Comparison of ENCODE assay signal across 20 mouse cellular contexts in genomic region chr4:101062146-101062545, GRCm38 (mm10). TPM values are rescaled to one million over a fixed set of nuclear protein-coding genes. Genes with fewer than 3 reads are reported as not detected.
DNase-seq lines count a peak whose midpoint lies in the region; ATAC-seq and TF ChIP-seq lines count a peak whose summit lies in the region.
"Had no signal": no experiment of that assay in that cellular context is flagged by ENCODE, and none has a peak within 500 bp of the region (broad histone marks: within the 10 kb centered on the region; RNA-seq: fewer than 3 reads in every experiment).

No protein-coding gene starts in this region.

- no peak overlapping the region for H3K9ac ChIP-seq in forebrain, postnatal 0 days
- no peak overlapping the region for H3K9ac ChIP-seq in forebrain, embryonic 12.5 days
- H3K9ac ChIP-seq in lung, embryonic 14.5 days = no peak overlapping the region
- H3K9ac ChIP-seq in liver, embryonic 12.5 days = no peak overlapping the region
- H3K9ac ChIP-seq: limb, embryonic 12.5 days; midbrain, embryonic 12.5 days had no signal

- no peak overlapping the region for H3K4me2 ChIP-seq in forebrain, postnatal 0 days (ENCODE audit: low read depth)
- no peak overlapping the region for H3K4me2 ChIP-seq in forebrain, embryonic 12.5 days
- H3K4me2 ChIP-seq in lung, embryonic 14.5 days = no peak overlapping the region
- no peak overlapping the region for H3K4me2 ChIP-seq in liver, embryonic 12.5 days
- H3K4me2 ChIP-seq: heart, embryonic 11.5 days; limb, embryonic 12.5 days; midbrain, embryonic 12.5 days had no signal

- H3K27ac ChIP-seq in forebrain, postnatal 0 days (ENCODE audit: low read depth, low read length) = no peak overlapping the region
- H3K27ac ChIP-seq in forebrain, embryonic 12.5 days = no peak overlapping the region
- no peak overlapping the region for H3K27ac ChIP-seq in lung, embryonic 14.5 days (ENCODE audit: low read depth)
- H3K27ac ChIP-seq in liver, embryonic 12.5 days = no peak overlapping the region
- H3K27ac ChIP-seq: limb, embryonic 12.5 days; midbrain, embryonic 12.5 days had no signal

- 53% methylated on average over 2 of the region's 2 CpGs for WGBS in forebrain, postnatal 0 days
- WGBS in forebrain, embryonic 12.5 days = 88% methylated on average over 2 of the region's 2 CpGs
- WGBS in lung, adult 2 months = 34% methylated on average over 2 of the region's 2 CpGs
- 57% methylated on average over 2 of the region's 2 CpGs for WGBS in lung, embryonic 14.5 days
- 60% methylated on average over 2 of the region's 2 CpGs for WGBS in liver, embryonic 12.5 days (ENCODE audit: insufficient replicate concordance)

- no peaks in the 10 kb centered on the region for H3K36me3 ChIP-seq in forebrain, postnatal 0 days (ENCODE audit: insufficient read depth)
- H3K36me3 ChIP-seq in forebrain, embryonic 12.5 days (replicated peaks) = no peaks in the 10 kb centered on the region
- no peaks in the 10 kb centered on the region for H3K36me3 ChIP-seq in lung, embryonic 14.5 days (ENCODE audit: insufficient read depth)
- H3K36me3 ChIP-seq in liver, embryonic 12.5 days = no peaks in the 10 kb centered on the region
- H3K36me3 ChIP-seq: G1E; limb, embryonic 12.5 days; midbrain, embryonic 12.5 days had no signal

- no peaks in the 10 kb centered on the region for H3K27me3 ChIP-seq in forebrain, postnatal 0 days (ENCODE audit: insufficient read depth, low read length)
- no peaks in the 10 kb centered on the region for H3K27me3 ChIP-seq in forebrain, embryonic 12.5 days
- H3K27me3 ChIP-seq in lung, embryonic 14.5 days (ENCODE audit: insufficient read depth, low read length) = no peaks in the 10 kb centered on the region
- peaks cover 6% of the 10 kb centered on the region; the same call in 1 of the 2 replicates for H3K27me3 ChIP-seq in liver, embryonic 12.5 days (replicated peaks)
- H3K27me3 ChIP-seq: limb, embryonic 12.5 days; midbrain, embryonic 12.5 days had no signal

- TF ChIP-seq CTCF in forebrain, postnatal 0 days (IDR thresholded peaks at IDR 0.05; ENCODE audit: low read depth) = no peak
- TF ChIP-seq CTCF in lung, adult 2 months (IDR thresholded peaks at IDR 0.05; ENCODE audit: insufficient read depth, low read length) = no peak
- TF ChIP-seq CTCF in lung, embryonic 14.5 days (IDR thresholded peaks at IDR 0.05; ENCODE audit: low read depth) = no peak

- no peak for TF ChIP-seq POLR2A in lung, adult 2 months (IDR thresholded peaks at IDR 0.05; ENCODE audit: borderline replicate concordance, extremely low read depth, low read depth, low read length)

- H3K9me3 ChIP-seq in forebrain, postnatal 0 days (ENCODE audit: low read length) = no peaks in the 10 kb centered on the region
- H3K9me3 ChIP-seq in forebrain, embryonic 12.5 days = no peaks in the 10 kb centered on the region; the same call in 1 of the 2 replicates
- no peaks in the 10 kb centered on the region for H3K9me3 ChIP-seq in lung, embryonic 14.5 days (ENCODE audit: low read depth, low read length)
- H3K9me3 ChIP-seq in liver, embryonic 12.5 days (replicated peaks) = 0 out of 2 replicates have a peak, but pooled peaks cover 5% of the 10 kb centered on the region
- H3K9me3 ChIP-seq: midbrain, embryonic 12.5 days had no signal

- no peak overlapping the region for H3K4me3 ChIP-seq in forebrain, postnatal 0 days (ENCODE audit: low read depth, low read length)
- H3K4me3 ChIP-seq in forebrain, embryonic 12.5 days (replicated peaks) = no peak overlapping the region
- no peak overlapping the region for H3K4me3 ChIP-seq in lung, adult 2 months (replicated peaks; ENCODE audit: extremely low read depth, low read depth, low read length)
- H3K4me3 ChIP-seq in lung, embryonic 14.5 days (ENCODE audit: low read depth, low read length) = no peak overlapping the region
- no peak overlapping the region for H3K4me3 ChIP-seq in liver, embryonic 12.5 days
- H3K4me3 ChIP-seq: limb, embryonic 12.5 days; midbrain, embryonic 12.5 days had no signal

- peak; percentile 68; the same call in 1 of the 2 replicates for ATAC-seq in forebrain, postnatal 0 days
- ATAC-seq in forebrain, embryonic 12.5 days (ENCODE audit: low FRiP score) = no peak
- peak; percentile 54; the same call in 1 of the 2 replicates for ATAC-seq in lung, embryonic 14.5 days (ENCODE audit: insufficient read depth)
- ATAC-seq in liver, embryonic 12.5 days = no peak
- ATAC-seq: intestine, embryonic 16.5 days had no signal

- no peaks in the 10 kb centered on the region for H3K4me1 ChIP-seq in forebrain, postnatal 0 days (ENCODE audit: insufficient read depth)
- H3K4me1 ChIP-seq in forebrain, embryonic 12.5 days = no peaks in the 10 kb centered on the region
- H3K4me1 ChIP-seq in lung, adult 2 months (ENCODE audit: control insufficient read depth, insufficient read depth, low read length) = no peaks in the 10 kb centered on the region
- no peaks in the 10 kb centered on the region for H3K4me1 ChIP-seq in lung, embryonic 14.5 days (ENCODE audit: insufficient read depth)
- no peaks in the 10 kb centered on the region for H3K4me1 ChIP-seq in liver, embryonic 12.5 days
- H3K4me1 ChIP-seq: limb, embryonic 12.5 days; midbrain, embryonic 12.5 days had no signal

- DNase-seq in forebrain, postnatal 0 days = no peak
- peak; percentile 11 to 41 for DNase-seq in lung, adult 18-20 months
- no peak for DNase-seq in lung, adult 2 months
- peak; percentile 57 for DNase-seq in lung, embryonic 14.5 days
- peak; percentile 65 for DNase-seq in lung, postnatal 36 days
- DNase-seq: cerebellum, adult 11-12 months; gastrocnemius, postnatal 10 days; kidney, postnatal 10 days; spleen, adult 18-20 months had no signal

RNA-seq across cellular contexts. Expression of gene Raver2, which starts 6.6 kb away (rescaled TPM):
- total RNA-seq in forebrain, postnatal 0 days (2014; rRNA removed) = 14.4 and 15.0 TPM in 2 replicates
- polyA plus RNA-seq in forebrain, postnatal 0 days (2015; fragmentation: Nextera tagmentation; extraction: Ambion mirVana) = 4.0 and 6.5 TPM in 2 replicates
- 11.2 and 11.7 TPM in 2 replicates for polyA plus RNA-seq in forebrain, embryonic 12.5 days (2016; fragmentation: Nextera tagmentation; extraction: Ambion mirVana)
- polyA plus RNA-seq in lung, adult 2 months (2012; rRNA removed) = 19.8 and 21.8 TPM in 2 replicates
- polyA plus RNA-seq in lung, embryonic 14.5 days (2014; fragmentation: Nextera tagmentation; extraction: Ambion mirVana) = 11.3 and 12.5 TPM in 2 replicates
- polyA plus RNA-seq in liver, embryonic 12.5 days (2016; fragmentation: Nextera tagmentation; extraction: Ambion mirVana) = 0.95 and 1.1 TPM in 2 replicates
- polyA plus RNA-seq: G1E had no signal

RNA-seq across cellular contexts. Expression of gene Gm10577, which starts 41.6 kb away (rescaled TPM):
- not detected in 2 replicates for total RNA-seq in forebrain, postnatal 0 days (2014; rRNA removed)
- not detected in 2 replicates for polyA plus RNA-seq in forebrain, postnatal 0 days (2015; fragmentation: Nextera tagmentation; extraction: Ambion mirVana)
- polyA plus RNA-seq in forebrain, embryonic 12.5 days (2016; fragmentation: Nextera tagmentation; extraction: Ambion mirVana) = not detected in 2 replicates
- not detected in 2 replicates for polyA plus RNA-seq in lung, adult 2 months (2012; rRNA removed)
- not detected in 2 replicates for polyA plus RNA-seq in lung, embryonic 14.5 days (2014; fragmentation: Nextera tagmentation; extraction: Ambion mirVana)
- not detected in 2 replicates for polyA plus RNA-seq in liver, embryonic 12.5 days (2016; fragmentation: Nextera tagmentation; extraction: Ambion mirVana)
- total RNA-seq: G1E; gastrocnemius, postnatal 10 days; left cerebral cortex, adult 18-20 months had no signal
- polyA plus RNA-seq: G1E; heart, embryonic 11.5 days; hindbrain, embryonic 11.5 days; intestine, embryonic 16.5 days; limb, embryonic 12.5 days; liver, embryonic 16.5 days; midbrain, embryonic 12.5 days; stomach, embryonic 16.5 days had no signal

Comparison
In these comparisons a context has a peak if more than half of its experiments do, and no peak if none do; other contexts are left out.
1. ATAC-seq: peak in forebrain, postnatal 0 days (single experiment) and lung, embryonic 14.5 days (single experiment); none in forebrain, embryonic 12.5 days (single experiment) and liver, embryonic 12.5 days (single experiment).
2. DNase-seq: peak in lung, adult 18-20 months (2 of 2), lung, embryonic 14.5 days (single experiment) and lung, postnatal 36 days (single experiment); none in forebrain, postnatal 0 days (single experiment) and lung, adult 2 months (single experiment).